23 mouse cellular contexts compared by ENCODE assay signal in the genomic region with DNA sequence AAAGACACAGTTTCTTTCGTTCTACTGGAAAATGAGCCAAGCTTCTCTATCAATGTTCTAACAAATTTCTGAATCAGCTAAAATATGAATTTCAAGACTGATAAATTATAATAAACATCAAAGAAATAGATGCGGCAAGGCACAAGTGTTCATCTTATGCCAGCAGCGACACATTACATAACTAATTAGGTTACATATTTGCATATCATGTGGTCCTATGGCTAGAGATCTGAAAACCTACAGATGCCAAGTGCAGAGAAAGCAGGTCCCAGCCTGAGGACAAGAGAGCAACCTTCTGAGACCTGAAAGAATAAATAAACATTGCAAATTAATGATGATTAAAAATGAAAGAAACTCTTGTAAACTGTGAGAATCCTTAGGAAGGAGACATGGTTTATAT.
"Had no signal": no experiment of that assay in that cellular context is flagged by ENCODE, and none has a peak within 500 bp of the region (broad histone marks: within the 10 kb centered on the region; RNA-seq: fewer than 3 reads in every experiment).

No protein-coding gene starts in this region.

- ATAC-seq: liver, postnatal 0 days; lung, postnatal 0 days had no signal

- H3K27ac ChIP-seq: liver, embryonic 13.5 days; liver, embryonic 15.5 days; lung, embryonic 15.5 days; macrophage; neural tube, embryonic 13.5 days; neural tube, embryonic 15.5 days; stomach, embryonic 15.5 days; stomach, postnatal 0 days had no signal

- H3K4me3 ChIP-seq: liver, embryonic 13.5 days; liver, embryonic 15.5 days; lung, embryonic 15.5 days; megakaryocyte, embryonic 14.5 days; myocyte; neural tube, embryonic 13.5 days; neural tube, embryonic 15.5 days; stomach, embryonic 15.5 days had no signal

- H3K36me3 ChIP-seq: liver, embryonic 13.5 days; liver, embryonic 15.5 days; lung, embryonic 15.5 days; neural tube, embryonic 13.5 days; neural tube, embryonic 15.5 days; stomach, embryonic 15.5 days had no signal

- H3K4me1 ChIP-seq: liver, embryonic 13.5 days; liver, embryonic 15.5 days; lung, embryonic 15.5 days; megakaryocyte, embryonic 14.5 days; neural tube, embryonic 13.5 days; neural tube, embryonic 15.5 days; stomach, embryonic 15.5 days had no signal

- H3K9me3 ChIP-seq: liver, embryonic 13.5 days; liver, embryonic 15.5 days; lung, embryonic 15.5 days; megakaryocyte, embryonic 14.5 days; neural tube, embryonic 13.5 days; neural tube, embryonic 15.5 days; stomach, embryonic 15.5 days had no signal

- DNase-seq: liver, embryonic 13.5 days; liver, postnatal 0 days; lung, adult 2 months; lung, postnatal 14 days; lung, postnatal 36 days; retina, postnatal 1 day; right cerebral cortex, adult 18-20 months; right cerebral cortex, postnatal 14 days; thymus, adult 2 months; thymus, postnatal 25 days; thymus, postnatal 4 days had no signal

- H3K4me2 ChIP-seq: liver, embryonic 11.5 days; liver, embryonic 13.5 days; liver, embryonic 15.5 days; lung, embryonic 15.5 days; midbrain, embryonic 11.5 days; neural tube, embryonic 13.5 days; neural tube, embryonic 15.5 days; stomach, embryonic 15.5 days had no signal

- H3K27me3 ChIP-seq: liver, embryonic 13.5 days; liver, embryonic 15.5 days; lung, embryonic 15.5 days; megakaryocyte, embryonic 14.5 days; neural tube, embryonic 13.5 days; neural tube, embryonic 15.5 days; stomach, embryonic 15.5 days had no signal

- H3K9ac ChIP-seq: liver, embryonic 13.5 days; liver, embryonic 15.5 days; liver, postnatal 0 days; lung, embryonic 15.5 days; neural tube, embryonic 13.5 days; neural tube, embryonic 15.5 days; stomach, embryonic 15.5 days had no signal
